Mouse (Mus musculus) forebrain, postnatal 0 days (tissue): ENCODE results near the gene Mpdz. TPM values are rescaled to one million over a fixed set of nuclear protein-coding genes. Genes with fewer than 3 reads are reported as not detected.

Source experiments
- ATAC-seq: fragments of 200-750 bp; cut with Nextera tagmentation; 2 replicates; pipeline ENCODE4 v1.8.0; 2017; ENCODE audit warnings: mild to moderate bottlenecking, moderate library complexity
- DNase-seq: peaks from one replicate; pipeline ENCODE4 v3.0.0-alpha.2; 2015
- H3K27ac ChIP-seq: fragments of 300-500 bp; sonication (generic); 2 replicates; pipeline ENCODE4 v1.5.1; 2014; ENCODE audit warnings: low read depth, mild to moderate bottlenecking, antibody characterized with exemption, low read length, moderate library complexity, mixed read lengths
- H3K27me3 ChIP-seq: fragments of 300-500 bp; sonication (generic); 2 replicates; pipeline ENCODE4 v1.6.1; 2014; ENCODE audit warnings: mild to moderate bottlenecking, low read length, mixed read lengths; ENCODE audit not compliant: insufficient read depth
- H3K36me3 ChIP-seq: fragments of 300-500 bp; sonication (generic); 2 replicates; pipeline ENCODE4 v1.6.1; 2014; ENCODE audit warnings: mild to moderate bottlenecking, moderate library complexity; ENCODE audit not compliant: insufficient read depth
- H3K4me1 ChIP-seq: fragments of 300-500 bp; sonication (generic); 2 replicates; pipeline ENCODE4 v1.6.1; 2014; ENCODE audit warnings: antibody characterized with exemption; ENCODE audit not compliant: insufficient read depth
- H3K4me2 ChIP-seq: fragments of 300-500 bp; sonication (generic); 2 replicates; pipeline ENCODE4 v1.6.1; 2014; ENCODE audit warnings: low read depth, mild to moderate bottlenecking, moderate library complexity
- H3K4me3 ChIP-seq: fragments of 300-500 bp; sonication (generic); 2 replicates; pipeline ENCODE4 v1.5.1; 2014; ENCODE audit warnings: low read depth, low read length, mixed read lengths
- H3K9ac ChIP-seq: fragments of 300-500 bp; sonication (generic); 2 replicates; pipeline ENCODE4 v1.6.1; 2014; ENCODE audit warnings: mild to moderate bottlenecking
- H3K9me3 ChIP-seq: fragments of 300-500 bp; sonication (generic); 2 replicates; pipeline ENCODE4 v1.6.1; 2016; ENCODE audit warnings: low read length
- CTCF ChIP-seq: sonication (generic); IDR thresholded peaks from 2 replicates; pipeline ENCODE4 v1.5.1; 2016; ENCODE audit warnings: antibody characterized with exemption, control low read depth, low read depth
- WGBS: fragments of 180-500 bp; shearing (Covaris S2); extraction: QIAGEN DNeasy Blood & Tissue Kit; methylation state at CpG from one replicate; pipeline ENCODE4 v1.1.7; 2014; 5-methylcytosine and 5-hydroxymethylcytosine counted together
- polyA plus RNA-seq: library from polyadenylated mRNA; unstranded; fragments of >200 nt; fragmentation: Nextera tagmentation; extraction: Ambion mirVana; gene quantifications from 2 replicates; pipeline ENCODE4 v1.2.1, GENCODE M21; 2015
- total RNA-seq: library from RNA; depleted of rRNA; stranded (reverse); fragments of >200 nt; gene quantifications from 2 replicates; pipeline ENCODE4 v1.2.3, GENCODE M21; 2014

Gene Mpdz
- total and polyA plus RNA-seq, 2 experiments from 2014 or later, result 7.4 to 42.7 TPM

DNA sequence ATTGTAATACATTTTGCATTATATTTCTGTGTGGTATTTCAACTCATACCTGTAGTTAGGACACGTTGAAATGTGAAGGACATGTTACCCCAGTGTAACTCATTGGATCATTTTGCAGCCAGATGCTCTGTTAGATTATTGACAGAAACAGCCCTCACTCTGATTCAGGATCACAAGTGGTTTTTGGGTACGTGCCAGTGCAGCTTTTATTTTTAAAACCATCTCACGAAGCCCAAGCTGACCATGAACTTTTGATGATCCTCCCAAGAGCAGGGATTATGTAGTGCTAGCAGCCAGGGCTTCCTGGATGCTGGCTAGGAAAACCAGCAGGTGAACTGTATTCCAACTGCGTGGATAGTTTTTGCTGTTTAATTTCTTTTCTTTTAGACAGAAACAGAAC, 19.6 kb upstream of the Mpdz start:
- H3K9me3 ChIP-seq, result no peaks in the 10 kb centered on the region
- H3K27me3 ChIP-seq, result no peaks in the 10 kb centered on the region
- no peak overlapping the region for H3K4me3 ChIP-seq
- H3K9ac ChIP-seq, result no peak overlapping the region
- H3K27ac ChIP-seq, result no peak overlapping the region
- WGBS, result 57% methylated on average over 4 of the region's 4 CpGs
- no peak overlapping the region for H3K4me2 ChIP-seq
- no peak for DNase-seq
- no peak for ATAC-seq
- H3K4me1 ChIP-seq, result no peaks in the 10 kb centered on the region
- TF ChIP-seq CTCF, result no peak
- H3K36me3 ChIP-seq, result no peaks in the 10 kb centered on the region

DNA sequence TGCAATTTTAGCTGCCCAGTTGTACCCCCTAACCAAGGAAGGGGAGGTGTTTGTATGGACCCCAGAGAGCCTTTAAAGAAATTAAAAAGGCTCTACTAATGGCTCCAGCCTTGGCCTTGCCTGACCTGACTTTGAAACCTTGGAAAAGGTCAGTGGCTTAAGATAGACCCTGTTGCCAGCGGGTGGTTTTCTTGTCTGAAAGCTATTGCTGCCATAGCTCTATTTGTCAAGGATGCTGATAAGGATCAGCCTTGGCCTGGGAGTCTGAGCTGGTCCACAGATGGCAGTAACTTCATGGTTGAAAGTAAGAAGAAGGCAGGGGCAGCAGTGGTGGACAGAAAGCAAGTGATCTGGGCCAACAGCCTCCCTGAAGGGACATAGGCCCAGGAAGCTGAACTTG, 16.3 kb upstream of the Mpdz start:
- Histone ChIP-seq H3K36me3 (no peaks in the 10 kb centered on the region), H3K9me3 (no peaks in the 10 kb centered on the region), H3K4me2 (no peak overlapping the region), H3K27me3 (no peaks in the 10 kb centered on the region), H3K9ac (no peak overlapping the region), H3K4me1 (no peaks in the 10 kb centered on the region), H3K27ac (no peak overlapping the region), H3K4me3 (no peak overlapping the region)
- ATAC-seq, result no peak
- no peak for TF ChIP-seq CTCF
- no peak for DNase-seq
- 94% methylated on average over 1 of the region's 1 CpGs for WGBS

DNA sequence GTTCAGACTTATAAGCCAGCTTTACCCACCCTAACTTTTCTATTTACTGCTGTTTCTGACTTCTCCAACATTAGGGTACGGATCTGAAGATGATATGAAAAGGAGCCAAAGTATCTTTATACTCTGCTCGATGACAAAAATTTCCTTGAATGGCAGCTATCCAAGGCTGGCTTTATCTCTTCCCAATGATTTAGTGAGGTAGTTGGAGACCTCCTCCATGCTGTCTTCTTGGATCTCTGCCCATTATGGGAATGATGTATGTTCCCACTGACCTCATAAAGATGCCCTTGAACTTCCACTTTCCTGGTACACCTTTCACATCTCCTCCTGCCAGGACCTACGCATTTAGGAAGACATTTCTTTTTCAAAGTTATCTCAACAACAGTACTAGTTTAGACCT, 11.2 kb upstream of the Mpdz start:
- no peak for ATAC-seq
- Histone ChIP-seq H3K4me3 (no peak overlapping the region), H3K4me2 (no peak overlapping the region), H3K9me3 (no peaks in the 10 kb centered on the region), H3K4me1 (no peaks in the 10 kb centered on the region), H3K9ac (no peak overlapping the region), H3K36me3 (no peaks in the 10 kb centered on the region), H3K27ac (no peak overlapping the region), H3K27me3 (no peaks in the 10 kb centered on the region)
- TF ChIP-seq CTCF, result no peak
- no peak for DNase-seq
- 74% methylated on average over 3 of the region's 3 CpGs for WGBS

DNA sequence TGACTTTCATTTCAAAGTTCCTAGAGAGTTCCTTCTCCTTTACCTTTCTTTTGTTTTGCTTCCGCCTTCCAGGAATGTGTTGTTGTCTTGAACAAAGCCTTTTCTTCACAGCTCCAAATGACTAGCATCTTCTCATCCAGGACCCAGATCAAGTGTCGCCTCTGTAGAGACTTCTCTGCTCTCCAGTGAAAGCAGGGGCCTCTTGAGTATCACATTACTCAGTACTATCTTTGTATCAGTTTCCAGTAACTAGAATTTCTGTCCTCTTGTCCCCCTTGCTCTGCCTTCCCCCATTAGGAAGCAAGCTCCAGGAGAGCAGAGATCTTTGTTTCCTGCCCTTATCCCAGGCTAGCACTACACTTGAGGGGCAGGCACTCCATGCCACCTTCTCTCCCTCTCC, 9.6 kb upstream of the Mpdz start:
- ATAC-seq (no peak), DNase-seq (no peak)
- Histone ChIP-seq H3K36me3 (no peaks in the 10 kb centered on the region), H3K27ac (no peak overlapping the region), H3K4me1 (no peaks in the 10 kb centered on the region), H3K4me2 (no peak overlapping the region), H3K9ac (no peak overlapping the region), H3K27me3 (no peaks in the 10 kb centered on the region), H3K4me3 (no peak overlapping the region), H3K9me3 (no peaks in the 10 kb centered on the region)
- 44% methylated on average over 2 of the region's 2 CpGs for WGBS
- TF ChIP-seq CTCF, result no peak

DNA sequence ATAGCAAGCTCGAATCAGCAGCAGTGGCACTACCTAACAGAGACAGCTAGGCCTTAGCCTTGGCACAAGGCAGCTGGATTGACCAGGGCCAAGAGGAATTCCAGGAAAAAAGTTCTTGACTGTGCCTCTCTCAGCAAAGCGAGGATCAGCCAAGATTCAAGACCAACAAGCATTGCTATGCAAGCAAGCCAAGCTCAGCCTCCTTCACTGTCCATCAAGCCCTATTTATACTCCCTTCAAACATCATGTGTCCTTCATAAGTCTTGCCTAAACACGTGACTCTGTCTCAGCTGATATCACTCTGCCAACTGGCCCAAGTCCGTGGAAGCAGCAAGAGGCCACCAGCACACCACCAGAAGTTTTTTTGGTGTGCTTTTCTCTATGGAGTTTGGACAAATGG, 6.8 kb upstream of the Mpdz start:
- no peak overlapping the region for H3K4me3 ChIP-seq

DNA sequence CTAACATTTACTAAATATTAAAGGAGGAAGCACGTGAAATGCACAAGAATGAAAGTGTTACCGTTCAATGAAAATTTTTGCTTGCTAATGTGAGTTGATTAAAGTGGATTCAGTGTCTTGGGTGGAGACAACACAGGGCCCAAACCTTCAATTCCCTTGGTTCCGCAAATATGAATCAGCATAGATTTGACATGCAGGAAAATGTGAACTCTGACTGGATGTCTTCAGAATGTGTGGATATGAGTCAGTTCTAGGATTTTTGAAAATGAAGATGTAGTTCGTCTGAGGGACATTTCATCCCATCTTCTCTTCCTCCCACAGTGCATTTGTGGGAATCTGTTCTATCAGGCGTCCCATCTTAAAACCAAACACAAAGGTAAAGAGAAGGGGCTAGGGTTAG, 951 bp upstream of the Mpdz start:
- 91% methylated on average over 5 of the region's 5 CpGs for WGBS
- H3K27ac ChIP-seq, result no peak overlapping the region

More for the DNA sequence above, 6.8 kb upstream of the Mpdz start:
- H3K27me3 ChIP-seq, result no peaks in the 10 kb centered on the region
- TF ChIP-seq CTCF, result no peak
- no peak overlapping the region for H3K4me2 ChIP-seq
- WGBS, result 84% methylated on average over 4 of the region's 4 CpGs
- no peaks in the 10 kb centered on the region for H3K36me3 ChIP-seq
- H3K4me1 ChIP-seq, result no peaks in the 10 kb centered on the region
- DNase-seq (no peak), ATAC-seq (no peak)
- H3K9ac ChIP-seq, result no peak overlapping the region
- no peaks in the 10 kb centered on the region for H3K9me3 ChIP-seq
- H3K27ac ChIP-seq, result no peak overlapping the region

DNA sequence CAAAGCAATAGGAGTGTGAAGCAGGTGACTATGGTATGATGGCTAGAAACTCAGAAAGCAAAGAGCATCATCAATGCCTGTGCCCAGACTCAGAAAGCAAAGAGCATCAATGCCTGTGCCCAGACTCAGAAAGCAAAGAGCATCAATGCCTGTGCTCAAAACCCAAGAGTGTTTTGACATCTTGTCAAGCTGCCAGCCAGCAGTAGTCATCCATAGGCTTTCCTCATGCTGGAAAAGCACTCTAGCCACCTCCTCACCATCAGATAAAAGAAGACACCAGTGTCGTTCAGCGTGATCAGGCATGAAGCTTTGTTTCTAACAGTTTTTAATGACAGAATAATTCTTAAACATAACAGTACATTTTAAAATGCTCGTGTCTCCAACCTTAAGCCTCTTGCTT, 8.7 kb downstream of the Mpdz start:
- no peaks in the 10 kb centered on the region for H3K27me3 ChIP-seq
- H3K4me2 ChIP-seq, result no peak overlapping the region
- no peak overlapping the region for H3K9ac ChIP-seq
- no peaks in the 10 kb centered on the region for H3K4me1 ChIP-seq
- TF ChIP-seq CTCF, result no peak
- no peaks in the 10 kb centered on the region for H3K9me3 ChIP-seq
- ATAC-seq (no peak), DNase-seq (no peak)
- 71% methylated on average over 3 of the region's 3 CpGs for WGBS
- no peak overlapping the region for H3K27ac ChIP-seq
- no peaks in the 10 kb centered on the region for H3K36me3 ChIP-seq
- H3K4me3 ChIP-seq, result no peak overlapping the region

More for the DNA sequence above, 951 bp upstream of the Mpdz start:
- Histone ChIP-seq H3K27me3 (no peaks in the 10 kb centered on the region), H3K4me3 (no peak overlapping the region), H3K4me2 (no peak overlapping the region), H3K9ac (no peak overlapping the region), H3K9me3 (no peaks in the 10 kb centered on the region), H3K36me3 (no peaks in the 10 kb centered on the region), H3K4me1 (no peaks in the 10 kb centered on the region)
- ATAC-seq (no peak), DNase-seq (no peak)
- TF ChIP-seq CTCF, result no peak

DNA sequence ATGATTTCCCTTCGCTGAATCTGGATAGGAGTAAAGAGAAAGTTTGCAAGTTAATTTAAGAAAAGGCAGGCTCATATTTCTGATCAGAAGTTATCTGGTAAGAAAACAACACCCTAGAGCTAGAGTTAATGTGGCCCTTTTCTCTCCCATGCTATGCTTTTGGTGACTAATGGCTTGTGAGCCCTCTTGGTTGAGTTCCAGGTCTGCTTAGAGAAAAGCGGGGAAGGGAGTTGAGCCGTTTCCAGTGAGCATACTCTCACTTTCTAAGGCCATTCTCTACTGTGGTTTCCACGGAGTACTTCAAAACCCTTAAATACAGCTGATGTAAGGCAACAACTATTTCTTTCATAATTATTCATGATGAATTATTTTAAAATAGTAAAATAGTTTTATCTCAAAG, 11.8 kb downstream of the Mpdz start:
- ATAC-seq (no peak), DNase-seq (no peak)
- Histone ChIP-seq H3K9me3 (no peaks in the 10 kb centered on the region), H3K27me3 (no peaks in the 10 kb centered on the region), H3K4me1 (no peaks in the 10 kb centered on the region), H3K36me3 (no peaks in the 10 kb centered on the region), H3K4me3 (no peak overlapping the region), H3K9ac (no peak overlapping the region), H3K4me2 (no peak overlapping the region), H3K27ac (no peak overlapping the region)
- 54% methylated on average over 4 of the region's 4 CpGs for WGBS
- TF ChIP-seq CTCF, result no peak
